Mouse (Mus musculus) gastrocnemius, adult 18-20 months (tissue): ENCODE data around the gene Gm20388. TPM values are rescaled to one million over a fixed set of nuclear protein-coding genes. Genes with fewer than 3 reads are reported as not detected.

ENCODE experiments used
- DNase-seq: peaks from one replicate; pipeline ENCODE4 v3.0.0; 2021; ENCODE audit warnings: low spot score
- total RNA-seq, 2 experiments: library from RNA; stranded (reverse); gene quantifications; 2 replicates each; pipeline ENCODE4 v1.2.3; 2021

Gm20388 gene
- total RNA-seq, 2 experiments from 2014 or later, result 10.5 to 12.3 TPM

DNA sequence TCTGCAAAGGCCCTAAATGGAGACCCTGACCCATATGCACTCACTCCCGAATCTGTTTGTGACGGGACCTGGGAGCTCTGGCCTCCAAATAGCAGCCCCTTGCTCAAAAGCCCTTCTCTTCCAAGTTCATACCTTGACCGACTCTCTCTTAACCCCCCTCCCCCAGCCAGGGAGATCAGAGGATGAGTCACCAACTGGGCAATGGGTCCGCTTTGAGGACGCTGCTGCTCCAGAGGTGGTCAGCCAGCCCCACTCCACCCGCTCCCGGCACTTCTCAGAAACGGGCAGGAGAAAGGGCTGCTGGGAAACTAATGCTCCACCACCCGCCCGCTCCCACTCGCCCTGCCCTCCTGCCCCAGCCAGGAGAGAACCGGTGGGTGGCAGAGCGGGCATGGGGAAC lies 1165.3 kb downstream of the Gm20388 start:
- DNase-seq, result no peak

- no peak for DNase-seq
Measured at GRCm38 (mm10) chr8:121076555-121076954, 1165.9 kb downstream of the Gm20388 start.

GRCm38 (mm10) chr8:121078721-121079120 lies 1168.1 kb downstream of the Gm20388 start:
- DNase-seq, result no peak

GRCm38 (mm10) chr8:121079201-121079600 lies 1168.6 kb downstream of the Gm20388 start:
- no peak for DNase-seq

DNA sequence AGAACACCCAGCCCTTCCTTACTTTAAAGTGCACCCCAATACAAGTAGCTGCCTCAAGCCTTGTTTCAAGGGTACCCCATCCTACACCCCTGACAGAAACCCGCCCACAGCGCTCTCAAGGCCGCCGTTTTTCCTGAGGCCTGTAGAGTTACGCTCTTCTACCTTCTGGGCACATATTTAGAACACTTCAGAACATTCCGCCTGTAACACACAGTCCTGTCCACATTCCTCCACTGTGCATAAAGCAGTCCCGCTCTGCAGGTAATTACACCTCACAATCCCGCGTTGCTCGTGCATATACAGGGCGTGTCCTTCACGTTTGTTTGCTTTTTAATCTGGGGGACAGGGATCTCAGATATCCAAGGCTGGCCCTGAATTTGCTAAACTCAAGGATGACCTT lies 1169.3 kb downstream of the Gm20388 start:
- no peak for DNase-seq

DNA sequence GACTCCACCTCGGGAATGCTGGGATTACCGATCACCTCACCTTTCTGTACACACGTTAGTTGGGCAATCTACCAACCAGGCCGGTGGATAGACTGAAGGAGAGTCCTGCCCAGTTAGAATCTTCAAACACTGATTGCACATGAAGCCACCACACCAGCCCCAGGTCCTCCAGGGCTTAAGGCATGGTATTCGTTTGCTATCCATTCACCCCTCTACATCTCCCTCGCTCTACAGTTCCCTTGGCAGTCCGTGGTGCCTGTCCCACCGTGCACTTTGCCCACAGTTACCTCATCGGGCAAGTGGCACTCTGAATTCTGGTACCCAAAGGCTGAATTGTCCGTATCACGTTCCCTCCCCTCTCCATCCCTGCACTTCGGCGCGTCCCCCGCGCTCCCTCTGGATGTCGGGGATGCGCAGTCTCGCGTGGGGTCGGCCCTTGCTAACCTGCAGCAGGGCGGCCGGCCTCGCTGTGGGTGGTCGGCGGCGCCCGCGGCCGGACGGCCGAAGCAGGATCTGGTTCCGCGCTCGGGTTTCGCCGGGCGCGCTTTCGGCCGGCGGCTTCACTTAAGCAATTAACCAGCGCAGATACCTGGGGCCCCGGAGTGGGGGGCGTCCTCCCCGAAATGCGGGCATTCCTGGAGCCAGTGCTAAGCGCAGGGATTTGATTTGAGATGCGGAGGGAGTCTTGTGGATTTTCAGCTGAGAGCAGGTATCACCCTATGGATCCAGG lies 1169.9 kb downstream of the Gm20388 start:
- no peak for DNase-seq

DNA sequence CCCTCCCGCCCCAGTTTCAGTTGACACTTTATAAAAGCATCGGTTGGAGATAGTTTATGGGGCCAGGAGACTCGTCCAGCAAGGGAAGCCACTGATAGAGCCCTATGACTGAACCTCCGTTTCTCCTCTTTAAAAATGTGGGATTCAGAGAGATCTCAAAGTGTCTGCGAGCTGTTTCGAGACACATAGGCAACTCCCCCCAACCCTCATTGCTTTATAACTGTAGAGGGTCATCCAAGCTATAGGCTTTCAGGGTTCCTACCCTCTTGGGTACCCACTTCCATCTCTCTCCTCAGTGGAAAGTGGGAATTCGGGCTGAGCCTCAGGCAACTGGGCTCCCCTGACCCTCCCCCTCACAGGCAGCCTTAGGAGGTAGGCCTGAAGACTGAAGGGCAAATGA lies 1170.8 kb downstream of the Gm20388 start:
- DNase-seq, result no peak

GRCm38 (mm10) chr8:121082218-121083092 lies 1171.8 kb downstream of the Gm20388 start:
- no peak for DNase-seq

DNA sequence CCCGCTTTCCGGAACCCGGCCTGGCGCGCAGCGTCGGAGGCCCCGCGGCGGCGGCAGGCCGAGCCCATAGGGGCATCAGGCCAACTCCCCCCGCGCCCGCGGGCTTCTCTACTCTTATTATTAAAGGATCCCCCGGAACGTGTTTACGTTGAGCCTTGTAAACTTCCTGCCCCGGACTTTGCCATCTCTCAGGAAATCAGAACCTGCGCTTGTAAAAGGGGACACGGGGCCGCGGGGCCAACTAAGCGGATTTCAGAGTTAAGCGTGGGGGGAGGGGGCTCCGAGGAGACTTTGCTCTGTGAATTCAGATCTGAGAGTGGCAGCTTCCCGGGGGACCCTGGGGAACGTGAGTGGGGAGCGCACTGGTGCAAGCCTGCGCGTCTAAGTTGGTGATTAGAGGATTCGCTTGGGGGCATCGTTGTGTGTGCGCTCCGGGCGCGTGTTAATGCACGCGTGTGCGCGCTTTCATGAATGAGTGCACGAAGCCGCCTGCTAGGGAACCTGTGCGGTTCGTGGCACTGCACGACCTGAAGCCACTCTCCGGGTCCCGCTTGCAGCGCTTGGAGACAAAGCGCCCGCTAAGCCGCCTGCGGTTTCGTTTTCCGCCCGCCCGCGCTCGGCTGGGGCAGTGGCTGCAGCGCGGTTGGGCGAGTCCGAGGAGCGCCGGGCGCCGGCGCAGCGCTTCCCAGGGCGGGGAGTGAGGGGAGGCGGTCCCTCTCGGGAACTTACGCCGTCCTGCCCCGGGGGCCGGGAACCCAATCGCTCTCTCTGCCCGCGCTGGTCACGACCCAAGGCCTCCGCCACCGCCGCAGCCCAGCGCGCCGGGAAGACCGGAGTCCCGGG lies 1172.7 kb downstream of the Gm20388 start:
- DNase-seq, result peak; percentile 57

GRCm38 (mm10) chr8:121083936-121084209 lies 1173.2 kb downstream of the Gm20388 start:
- DNase-seq, result no peak

DNA sequence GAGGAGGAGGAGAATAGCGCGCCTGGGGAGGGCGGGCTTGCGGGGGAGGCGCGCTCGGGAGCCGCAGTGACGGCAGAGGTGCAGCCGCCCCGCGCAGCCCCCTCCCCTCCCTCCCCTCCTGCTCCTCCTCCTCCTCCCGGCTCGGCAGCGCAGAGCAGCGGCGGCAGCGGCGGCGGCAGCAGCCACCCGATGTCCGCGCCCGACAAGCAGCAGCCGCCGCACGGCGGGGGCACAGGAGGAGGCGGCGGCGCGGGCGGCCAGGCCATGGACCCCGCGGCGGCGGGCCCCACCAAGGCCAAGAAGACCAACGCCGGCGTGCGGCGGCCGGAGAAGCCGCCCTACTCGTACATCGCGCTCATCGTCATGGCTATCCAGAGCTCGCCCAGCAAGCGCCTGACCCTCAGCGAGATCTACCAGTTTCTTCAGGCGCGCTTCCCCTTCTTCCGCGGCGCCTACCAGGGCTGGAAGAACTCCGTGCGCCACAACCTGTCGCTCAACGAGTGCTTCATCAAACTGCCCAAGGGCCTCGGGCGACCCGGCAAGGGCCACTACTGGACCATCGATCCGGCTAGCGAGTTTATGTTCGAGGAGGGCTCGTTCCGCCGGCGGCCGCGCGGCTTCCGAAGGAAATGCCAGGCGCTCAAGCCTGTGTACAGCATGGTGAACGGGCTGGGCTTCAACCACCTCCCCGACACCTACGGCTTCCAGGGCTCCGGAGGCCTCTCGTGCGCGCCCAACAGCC lies 1173.7 kb downstream of the Gm20388 start, which contains the start of gene Foxf1:
Gene Foxf1, plus strand, starts transcription at position 177 of the 742 bp plus-strand sequence.
- no peak for DNase-seq

DNA sequence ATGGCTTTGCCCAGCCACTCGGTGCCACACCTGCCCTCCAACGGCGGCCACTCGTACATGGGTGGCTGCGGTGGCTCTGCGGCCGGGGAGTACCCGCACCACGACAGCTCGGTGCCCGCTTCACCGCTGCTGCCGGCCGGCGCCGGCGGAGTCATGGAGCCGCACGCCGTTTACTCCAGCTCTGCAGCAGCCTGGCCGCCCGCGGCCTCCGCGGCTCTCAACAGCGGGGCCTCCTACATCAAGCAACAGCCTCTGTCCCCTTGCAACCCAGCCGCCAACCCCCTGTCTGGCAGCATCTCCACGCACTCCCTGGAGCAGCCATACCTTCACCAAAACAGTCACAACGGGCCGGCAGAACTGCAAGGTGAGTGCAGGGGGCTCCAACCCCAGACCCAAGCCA lies 1174.4 kb downstream of the Gm20388 start:
- DNase-seq, result no peak

- DNase-seq, result no peak
Measured at GRCm38 (mm10) chr8:121085561-121085960, 1174.9 kb downstream of the Gm20388 start.

- no peak for DNase-seq
Measured at GRCm38 (mm10) chr8:121086004-121086900, 1175.6 kb downstream of the Gm20388 start.

- DNase-seq, result no peak
Measured at GRCm38 (mm10) chr8:121088281-121088680, 1177.6 kb downstream of the Gm20388 start.

- DNase-seq, result no peak
Measured at GRCm38 (mm10) chr8:121088871-121089630, 1178.4 kb downstream of the Gm20388 start.

DNA sequence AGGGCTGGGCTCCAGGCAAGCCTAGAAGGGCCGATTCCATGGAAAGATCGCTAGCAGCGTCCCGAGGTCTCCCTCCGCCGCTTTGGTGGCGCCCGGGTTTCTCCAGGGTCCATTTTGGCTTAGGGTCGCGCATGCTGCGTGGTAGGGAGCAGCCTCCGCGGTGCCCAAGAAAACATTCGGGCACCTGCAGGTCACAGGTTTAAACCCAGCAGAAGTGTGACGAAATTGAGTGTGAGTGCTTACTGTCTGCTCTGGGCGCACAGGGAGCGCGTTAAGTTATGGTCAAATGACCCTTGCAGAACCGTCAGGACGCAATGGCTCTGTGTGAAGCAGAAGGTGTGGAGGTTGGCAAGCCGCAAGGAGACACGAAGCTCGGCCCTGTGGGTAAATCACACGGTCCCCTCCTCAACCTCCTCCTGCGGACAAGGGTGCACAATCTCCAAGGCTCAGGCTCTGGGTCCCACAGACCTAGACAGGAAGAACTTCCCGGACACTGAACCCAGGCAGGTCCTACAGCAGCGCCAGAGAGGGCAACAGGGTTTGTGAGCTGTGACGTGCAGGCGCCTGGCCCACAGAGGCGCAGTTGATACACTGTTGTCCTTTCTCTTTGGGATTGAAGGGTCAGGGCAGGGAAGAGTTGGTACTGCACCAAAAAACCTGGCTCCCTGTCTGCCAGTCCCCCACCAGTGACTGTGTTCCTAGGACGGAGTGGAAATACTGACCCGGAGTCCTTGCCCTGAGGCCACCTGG lies 1179.2 kb downstream of the Gm20388 start:
- DNase-seq, result no peak

DNA sequence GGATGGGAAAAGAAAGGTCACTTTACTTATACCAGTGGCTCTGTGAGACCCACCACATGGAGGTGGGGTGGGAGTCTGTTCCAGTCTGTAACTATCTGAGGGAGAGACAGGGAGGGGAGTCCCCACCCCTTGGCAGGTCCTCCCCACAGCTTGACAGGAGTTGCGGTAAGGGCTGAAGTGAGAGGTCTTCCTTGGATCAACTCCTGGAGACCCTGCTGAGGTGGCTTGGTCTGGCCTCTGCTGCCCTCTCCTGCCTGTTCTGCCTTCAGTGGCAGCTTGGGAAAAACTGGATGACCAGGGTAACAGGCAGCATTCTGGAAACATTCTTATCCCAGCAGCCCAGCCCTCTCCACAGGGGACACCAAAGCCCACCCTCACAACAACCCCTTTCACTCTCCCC lies 1180.1 kb downstream of the Gm20388 start:
- no peak for DNase-seq

- no peak for DNase-seq
Measured at GRCm38 (mm10) chr8:121092141-121092540, 1181.5 kb downstream of the Gm20388 start.
